Mouse (Mus musculus) testis, adult 2 months (tissue): Measurements from ENCODE around the gene Cog1.

Experiments
- CTCF ChIP-seq: fragments of 200-500 bp; IDR thresholded peaks from 2 replicates; pipeline ENCODE4 v1.5.1; 2012; ENCODE audit warnings: low read depth, mild to moderate bottlenecking, inconsistent platforms, low read length, moderate library complexity; ENCODE audit not compliant: control insufficient read depth, insufficient read depth, insufficient replicate concordance
- POLR2A ChIP-seq: fragments of 200-500 bp; IDR thresholded peaks from 2 replicates; pipeline ENCODE4 v1.6.1; 2012; ENCODE audit warnings: low read depth, mild to moderate bottlenecking, inconsistent platforms, low read length, moderate library complexity; ENCODE audit not compliant: control insufficient read depth

DNA sequence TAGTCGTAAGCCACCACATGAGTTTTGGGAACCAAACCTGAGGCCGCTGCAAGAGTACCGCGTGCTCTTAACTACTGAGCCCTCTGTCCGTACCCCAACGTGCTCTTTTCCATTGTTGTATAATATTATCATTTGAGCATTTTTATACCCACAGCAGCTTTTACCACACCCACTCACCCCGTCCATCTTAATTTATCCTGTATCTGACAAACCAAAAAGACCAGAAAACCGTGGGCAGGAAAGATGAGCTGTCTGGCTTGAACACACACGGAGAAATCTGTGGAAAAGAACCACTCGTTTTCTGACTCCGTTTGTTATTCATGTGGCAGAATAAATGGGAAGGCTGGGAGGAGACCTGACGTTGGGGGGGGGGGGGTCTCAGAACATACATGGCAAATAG is 41.5 kb downstream of the Cog1 start:
- TF ChIP-seq POLR2A (no peak), CTCF (no peak)
